18 mouse cellular contexts compared by ENCODE assay signal in the genomic region with DNA sequence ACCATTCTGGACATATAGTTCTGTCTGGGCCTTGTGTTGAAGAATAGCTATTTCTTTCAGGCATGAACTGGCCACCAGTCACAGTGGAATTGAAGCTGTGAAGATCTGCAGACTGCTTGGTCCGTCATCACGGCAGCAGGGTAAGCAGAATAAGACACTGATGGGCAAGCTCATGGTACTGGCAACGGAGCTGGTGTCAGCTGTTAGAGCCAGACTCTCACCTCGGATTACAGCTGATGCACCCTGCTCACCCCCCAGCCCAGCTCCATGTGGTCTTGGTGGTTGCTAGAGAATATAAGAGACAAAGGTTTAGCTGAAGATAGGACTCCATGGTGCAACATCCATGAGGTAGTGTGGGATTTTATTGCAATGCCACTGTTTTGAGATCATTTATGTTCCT.
"Had no signal": no experiment of that assay in that cellular context is flagged by ENCODE, and none has a peak within 500 bp of the region (broad histone marks: within the 10 kb centered on the region; RNA-seq: fewer than 3 reads in every experiment).

No protein-coding gene starts in this region.

- ATAC-seq: midbrain, embryonic 16.5 days had no signal

- DNase-seq: lung, embryonic 14.5 days; lung, postnatal 10 days; lung, postnatal 4 days; midbrain, embryonic 14.5 days; retina, postnatal 1 day; right cerebral cortex, adult 18-20 months; right cerebral cortex, postnatal 25 days; right cerebral cortex, postnatal 4 days; spleen, adult 18-20 months; thymus, adult 18-20 months; thymus, postnatal 14 days; thymus, postnatal 36 days had no signal

- H3K27ac ChIP-seq: midbrain, embryonic 10.5 days; midbrain, embryonic 12.5 days; neural tube, embryonic 13.5 days; neural tube, embryonic 15.5 days had no signal

- H3K4me3 ChIP-seq: midbrain, embryonic 10.5 days; midbrain, embryonic 12.5 days; myocyte; neural tube, embryonic 13.5 days; neural tube, embryonic 15.5 days had no signal
